Comparison of ENCODE assay signal across 22 mouse cellular contexts in the genomic region with DNA sequence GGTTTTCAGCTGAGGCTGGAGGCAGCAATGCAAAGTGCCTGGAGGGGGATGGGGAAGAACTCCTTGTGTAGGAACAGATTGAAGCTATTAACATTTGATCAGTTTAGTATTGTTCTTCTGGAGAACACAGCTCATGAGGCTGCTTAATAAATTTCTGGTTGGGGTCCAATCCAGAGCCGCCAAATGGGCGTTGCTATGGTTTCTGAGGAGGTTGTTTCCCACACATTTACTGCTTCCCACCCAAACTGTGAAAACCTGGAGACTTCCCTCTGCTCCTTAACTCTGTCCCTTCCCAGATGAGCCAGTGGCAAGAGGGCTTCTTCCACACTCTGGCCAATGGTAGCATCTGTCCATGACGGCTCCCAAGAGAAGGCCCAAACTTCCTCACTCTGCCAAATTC.
DNase-seq lines count a peak whose midpoint lies in the region; ATAC-seq and TF ChIP-seq lines count a peak whose summit lies in the region.
"Had no signal": no experiment of that assay in that cellular context is flagged by ENCODE, and none has a peak within 500 bp of the region (broad histone marks: within the 10 kb centered on the region; RNA-seq: fewer than 3 reads in every experiment).

No protein-coding gene starts in this region.

- H3K9me3 ChIP-seq in forebrain, embryonic 13.5 days (replicated peaks): no peaks in the 10 kb centered on the region
- H3K9me3 ChIP-seq in forebrain, embryonic 10.5 days: no peaks in the 10 kb centered on the region
- no peaks in the 10 kb centered on the region for H3K9me3 ChIP-seq in hindbrain, postnatal 0 days (ENCODE audit: low read length)
- H3K9me3 ChIP-seq in hindbrain, embryonic 12.5 days (replicated peaks): no peaks in the 10 kb centered on the region
- H3K9me3 ChIP-seq in limb, embryonic 14.5 days (ENCODE audit: control insufficient read depth, low read length): no peaks in the 10 kb centered on the region
- H3K9me3 ChIP-seq: heart, embryonic 10.5 days; liver, embryonic 13.5 days; lung, embryonic 15.5 days; midbrain, embryonic 12.5 days; stomach, embryonic 15.5 days had no signal

- 85% methylated on average over 3 of the region's 3 CpGs for WGBS in forebrain, embryonic 13.5 days
- 83% methylated on average over 3 of the region's 3 CpGs for WGBS in forebrain, embryonic 10.5 days
- 67% methylated on average over 3 of the region's 3 CpGs for WGBS in hindbrain, postnatal 0 days
- 76% methylated on average over 3 of the region's 3 CpGs for WGBS in hindbrain, embryonic 12.5 days
- WGBS in limb, embryonic 14.5 days: 36% methylated on average over 3 of the region's 3 CpGs

- H3K9ac ChIP-seq in forebrain, embryonic 13.5 days: no peak overlapping the region
- H3K9ac ChIP-seq in hindbrain, postnatal 0 days (replicated peaks; ENCODE audit: low read length): no peak overlapping the region
- H3K9ac ChIP-seq in hindbrain, embryonic 12.5 days: no peak overlapping the region
- H3K9ac ChIP-seq in limb, embryonic 14.5 days (ENCODE audit: low read depth, low read length, severe bottlenecking): no peak overlapping the region
- H3K9ac ChIP-seq: hindbrain, embryonic 14.5 days; liver, embryonic 13.5 days; lung, embryonic 15.5 days; midbrain, embryonic 12.5 days; stomach, embryonic 15.5 days had no signal

- peaks cover 11% of the 10 kb centered on the region; the same call in 1 of the 2 replicates for H3K4me1 ChIP-seq in forebrain, embryonic 13.5 days
- H3K4me1 ChIP-seq in forebrain, embryonic 10.5 days: peaks cover 10% of the 10 kb centered on the region
- H3K4me1 ChIP-seq in hindbrain, postnatal 0 days (ENCODE audit: insufficient read depth, low read length): peaks cover 5% of the 10 kb centered on the region; the same call in 1 of the 2 replicates
- H3K4me1 ChIP-seq in hindbrain, embryonic 12.5 days: peaks cover 7% of the 10 kb centered on the region
- H3K4me1 ChIP-seq in limb, embryonic 14.5 days (ENCODE audit: control insufficient read depth, insufficient read depth, low read length): peaks cover 44% of the 10 kb centered on the region
- H3K4me1 ChIP-seq: liver, embryonic 13.5 days had no signal

- H3K36me3 ChIP-seq in forebrain, embryonic 13.5 days (ENCODE audit: poor library complexity, severe bottlenecking): no peaks in the 10 kb centered on the region
- H3K36me3 ChIP-seq in forebrain, embryonic 10.5 days (replicated peaks): no peaks in the 10 kb centered on the region
- no peaks in the 10 kb centered on the region for H3K36me3 ChIP-seq in hindbrain, postnatal 0 days (ENCODE audit: insufficient read depth, low read length)
- H3K36me3 ChIP-seq in hindbrain, embryonic 12.5 days: no peaks in the 10 kb centered on the region
- H3K36me3 ChIP-seq in limb, embryonic 14.5 days (ENCODE audit: control insufficient read depth, insufficient read depth, low read length): no peaks in the 10 kb centered on the region
- H3K36me3 ChIP-seq: heart, embryonic 10.5 days; liver, embryonic 13.5 days; lung, embryonic 15.5 days; midbrain, embryonic 12.5 days; stomach, embryonic 15.5 days had no signal

- no peak for TF ChIP-seq POLR2A in brain, embryonic 14.5 days (IDR thresholded peaks at IDR 0.05; ENCODE audit: borderline replicate concordance, extremely low read depth, insufficient read depth, insufficient read length, poor library complexity, severe bottlenecking)
- TF ChIP-seq POLR2A in limb, embryonic 14.5 days (IDR thresholded peaks at IDR 0.05; ENCODE audit: borderline replicate concordance, extremely low read depth, insufficient read depth, insufficient read length): no peak

- no peaks in the 10 kb centered on the region for H3K27me3 ChIP-seq in forebrain, embryonic 13.5 days
- H3K27me3 ChIP-seq in forebrain, embryonic 10.5 days (ENCODE audit: poor library complexity, severe bottlenecking): peaks cover 15% of the 10 kb centered on the region
- no peaks in the 10 kb centered on the region for H3K27me3 ChIP-seq in hindbrain, postnatal 0 days (ENCODE audit: insufficient read depth, low read length)
- H3K27me3 ChIP-seq in hindbrain, embryonic 12.5 days: no peaks in the 10 kb centered on the region
- no peaks in the 10 kb centered on the region for H3K27me3 ChIP-seq in limb, embryonic 14.5 days (ENCODE audit: control insufficient read depth, insufficient read depth, low read length)
- H3K27me3 ChIP-seq: stomach, embryonic 15.5 days had no signal

- ATAC-seq in forebrain, embryonic 13.5 days: 0 out of 2 replicates have a peak, but pooled peaks have one; percentile 23
- ATAC-seq in hindbrain, postnatal 0 days: peak; percentile 43; the same call in 1 of the 2 replicates
- ATAC-seq in hindbrain, embryonic 12.5 days (ENCODE audit: low FRiP score): no peak
- peak; percentile 92 for ATAC-seq in limb, embryonic 14.5 days (ENCODE audit: low FRiP score, low read depth)

- DNase-seq in forebrain, embryonic 10.5 days (ENCODE audit: extremely low spot score, low spot score): no peak
- peak; percentile 20 for DNase-seq in hindbrain, postnatal 0 days (ENCODE audit: low spot score)
- DNase-seq in brain, embryonic 14.5 days (ENCODE audit: low read depth): peak; percentile 45
- peak; percentile 89 for DNase-seq in limb, embryonic 14.5 days (ENCODE audit: low spot score)
- no peak for DNase-seq in kidney, adult 11 months
- DNase-seq in left cerebral cortex, adult 18-20 months (ENCODE audit: low spot score in 2 of 2): no peak
- DNase-seq: adrenal gland, adult 2 months; cerebellum, postnatal 10 days; heart, postnatal 10 days; kidney, adult 2 months; kidney, postnatal 25 days; liver, embryonic 13.5 days; spleen, adult 18-20 months; thymus, postnatal 25 days had no signal

- H3K4me3 ChIP-seq in forebrain, embryonic 13.5 days: no peak overlapping the region
- H3K4me3 ChIP-seq in forebrain, embryonic 10.5 days: no peak overlapping the region
- H3K4me3 ChIP-seq in hindbrain, postnatal 0 days (ENCODE audit: low read length): no peak overlapping the region
- H3K4me3 ChIP-seq in hindbrain, embryonic 12.5 days: no peak overlapping the region
- H3K4me3 ChIP-seq in limb, embryonic 14.5 days (replicated peaks; ENCODE audit: low read length): no peak overlapping the region
- H3K4me3 ChIP-seq: erythroblast, embryonic 14.5 days; heart, embryonic 10.5 days; liver, embryonic 13.5 days; lung, embryonic 15.5 days; midbrain, embryonic 12.5 days; stomach, embryonic 15.5 days had no signal

- TF ChIP-seq CTCF in hindbrain, postnatal 0 days (IDR thresholded peaks at IDR 0.05; ENCODE audit: low read depth): no peak
- no peak for TF ChIP-seq CTCF in brain, embryonic 14.5 days (IDR thresholded peaks at IDR 0.05; ENCODE audit: borderline replicate concordance, extremely low read depth, insufficient read depth, insufficient read length)

- H3K4me2 ChIP-seq in forebrain, embryonic 13.5 days: no peak overlapping the region
- no peak overlapping the region for H3K4me2 ChIP-seq in hindbrain, postnatal 0 days (ENCODE audit: low read depth, low read length)
- H3K4me2 ChIP-seq in hindbrain, embryonic 12.5 days (replicated peaks): no peak overlapping the region
- no peak overlapping the region for H3K4me2 ChIP-seq in limb, embryonic 14.5 days (replicated peaks; ENCODE audit: low read depth, low read length, severe bottlenecking)
- H3K4me2 ChIP-seq: hindbrain, embryonic 14.5 days; liver, embryonic 13.5 days; lung, embryonic 15.5 days; midbrain, embryonic 12.5 days; stomach, embryonic 15.5 days had no signal

- no peak overlapping the region for H3K27ac ChIP-seq in forebrain, embryonic 13.5 days
- no peak overlapping the region for H3K27ac ChIP-seq in forebrain, embryonic 10.5 days
- H3K27ac ChIP-seq in hindbrain, postnatal 0 days: no peak overlapping the region
- no peak overlapping the region for H3K27ac ChIP-seq in hindbrain, embryonic 12.5 days
- H3K27ac ChIP-seq in limb, embryonic 14.5 days (replicated peaks; ENCODE audit: low read depth, low read length): peak overlapping the region; percentile 78
- H3K27ac ChIP-seq: heart, embryonic 10.5 days; hindbrain, embryonic 14.5 days; liver, embryonic 13.5 days; lung, embryonic 15.5 days; midbrain, embryonic 12.5 days; stomach, embryonic 15.5 days had no signal

Comparison
In these comparisons a context has a peak if more than half of its experiments do, and no peak if none do; other contexts are left out.
1. DNase-seq: peak in hindbrain, postnatal 0 days (single experiment), brain, embryonic 14.5 days (single experiment) and limb, embryonic 14.5 days (single experiment); none in forebrain, embryonic 10.5 days (single experiment), kidney, adult 11 months (single experiment) and left cerebral cortex, adult 18-20 months (0 of 2).